Mouse (Mus musculus) hindbrain, embryonic 13.5 days (tissue): Measurements from ENCODE around the gene Rhox4a. TPM values are rescaled to one million over a fixed set of nuclear protein-coding genes. Genes with fewer than 3 reads are reported as not detected.
"Not testable (repeated sequence)": the region's sequence is repeated elsewhere in the genome, so short reads cannot be mapped to it uniquely, and the experiment has no call there.

Source experiments
- ATAC-seq: fragments of 200-750 bp; cut with Nextera tagmentation; 2 replicates; pipeline ENCODE4 v1.8.0; 2017; ENCODE audit warnings: moderate TSS enrichment; ENCODE audit not compliant: low FRiP score
- H3K27ac ChIP-seq: fragments of 300-500 bp; sonication (generic); 2 replicates; pipeline ENCODE4 v1.5.1; 2015; ENCODE audit warnings: inconsistent platforms, mild to moderate bottlenecking, moderate library complexity
- H3K27me3 ChIP-seq: fragments of 300-500 bp; sonication (generic); 2 replicates; pipeline ENCODE4 v1.6.1; 2015; ENCODE audit warnings: mild to moderate bottlenecking, inconsistent platforms
- H3K36me3 ChIP-seq: fragments of 300-500 bp; sonication (generic); 2 replicates; pipeline ENCODE4 v1.6.1; 2015; ENCODE audit warnings: mild to moderate bottlenecking, inconsistent platforms
- H3K4me1 ChIP-seq: fragments of 300-500 bp; sonication (generic); replicated peaks from 2 replicates; pipeline ENCODE4 v1.6.1; 2015; ENCODE audit warnings: inconsistent platforms
- H3K4me2 ChIP-seq: fragments of 300-500 bp; sonication (generic); 2 replicates; pipeline ENCODE4 v1.6.1; 2015; ENCODE audit warnings: inconsistent platforms, mild to moderate bottlenecking, moderate library complexity
- H3K4me3 ChIP-seq: fragments of 300-500 bp; sonication (generic); 2 replicates; pipeline ENCODE4 v1.5.1; 2015; ENCODE audit warnings: mild to moderate bottlenecking, inconsistent platforms
- H3K9ac ChIP-seq: fragments of 300-500 bp; sonication (generic); 2 replicates; pipeline ENCODE4 v1.6.1; 2015; ENCODE audit warnings: mild to moderate bottlenecking, inconsistent platforms
- H3K9me3 ChIP-seq: fragments of 300-500 bp; sonication (generic); 2 replicates; pipeline ENCODE4 v1.6.1; 2016; ENCODE audit warnings: inconsistent platforms
- WGBS: fragments of 180-500 bp; shearing (Covaris S2); methylation state at CpG from one replicate; pipeline ENCODE4 v1.1.7; 2015; 5-methylcytosine and 5-hydroxymethylcytosine counted together
- polyA plus RNA-seq: library from polyadenylated mRNA; unstranded; fragments of >200 nt; fragmentation: Nextera tagmentation; extraction: Ambion mirVana; gene quantifications from 2 replicates; pipeline ENCODE4 v1.2.1, GENCODE M21; 2015

Rhox4a gene
- polyA plus RNA-seq: not detected in 2 replicates

DNA sequence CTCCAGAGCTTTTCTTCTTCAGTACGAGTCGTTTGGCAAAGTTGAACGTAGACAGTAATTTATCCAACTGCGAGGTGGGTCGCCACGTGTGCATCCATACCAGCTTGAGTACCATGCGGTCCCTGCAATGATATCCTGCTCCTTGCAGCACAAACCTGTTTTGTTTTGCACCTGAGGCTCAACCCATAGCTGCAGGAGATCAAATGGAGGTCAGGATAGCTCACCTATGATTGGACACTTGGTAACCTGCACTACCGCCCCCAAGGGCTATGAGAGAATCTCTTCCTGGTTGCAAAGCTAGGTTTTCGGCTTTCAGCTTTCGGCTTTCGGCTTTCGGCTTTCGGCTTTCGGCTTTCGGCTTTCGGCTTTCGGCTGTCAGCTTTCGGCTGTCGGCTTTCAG is at the start of gene Rhox4a:
TSS of gene Rhox4a (plus strand) at position 301 of the 400 bp plus-strand sequence.
- not testable (repeated sequence) for H3K9me3 ChIP-seq, H3K27ac ChIP-seq, H3K4me3 ChIP-seq, H3K36me3 ChIP-seq, ATAC-seq, H3K4me2 ChIP-seq, H3K4me1 ChIP-seq, H3K9ac ChIP-seq, H3K27me3 ChIP-seq
- 97% methylated on average over 9 of the region's 19 CpGs for WGBS

DNA sequence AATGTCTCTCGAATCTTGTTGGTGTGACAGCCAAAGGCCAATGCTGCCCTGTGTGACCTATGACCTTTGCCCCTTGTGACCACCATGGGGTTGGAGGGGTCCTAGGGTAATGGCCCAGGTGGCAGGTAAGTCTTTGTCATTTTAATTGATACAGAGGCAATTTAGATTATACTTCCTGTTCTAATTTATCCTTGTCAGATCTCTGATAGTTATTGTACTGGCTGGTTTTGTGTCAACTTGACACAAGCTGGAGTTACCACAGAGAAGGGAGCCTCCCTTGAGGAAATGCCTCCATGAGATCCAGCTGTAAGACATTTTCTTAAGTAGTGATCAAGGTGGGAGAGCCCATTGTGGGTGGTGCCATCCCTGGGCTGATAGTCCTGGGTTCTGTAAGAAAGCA is 43.0 kb upstream of the Rhox4a start, which contains the start of gene Rhox1:
TSS of gene Rhox1 (minus strand) at position 101 of the 400 bp plus-strand sequence.
- not testable (repeated sequence) for H3K36me3 ChIP-seq, H3K27ac ChIP-seq, H3K4me1 ChIP-seq, H3K27me3 ChIP-seq, H3K4me2 ChIP-seq, H3K4me3 ChIP-seq, H3K9me3 ChIP-seq, ATAC-seq, H3K9ac ChIP-seq
- WGBS: 75% methylated on average over 1 of the region's 1 CpGs

GRCm38 (mm10) chrX:37244676-37245075 is 20.5 kb upstream of the Rhox4a start, which contains the start of gene Rhox2a:
TSS of gene Rhox2a (plus strand) at chrX:37244976.
- not testable (repeated sequence) for H3K9me3 ChIP-seq, H3K9ac ChIP-seq, H3K36me3 ChIP-seq, H3K4me1 ChIP-seq, ATAC-seq, H3K27ac ChIP-seq, H3K4me2 ChIP-seq, H3K27me3 ChIP-seq, H3K4me3 ChIP-seq
- 100% methylated on average over 2 of the region's 9 CpGs for WGBS

DNA sequence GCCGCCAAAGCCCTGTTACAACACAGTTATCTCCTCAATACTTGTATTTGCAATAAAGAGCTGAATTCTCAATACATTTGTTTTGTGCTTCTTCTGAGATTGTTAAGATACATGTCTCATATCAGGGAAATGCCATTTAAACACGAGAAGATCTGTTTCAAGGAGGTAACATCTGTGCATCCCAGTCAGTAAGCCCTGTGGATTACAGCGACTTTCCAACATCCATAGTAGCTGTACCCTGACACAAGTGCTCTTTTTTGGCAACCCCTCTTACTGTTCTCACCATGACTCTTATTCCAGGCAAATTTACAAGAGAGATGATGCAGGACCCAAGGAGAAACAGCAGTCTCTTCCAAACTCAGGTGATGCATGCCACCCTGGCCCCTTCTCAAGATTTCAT is 15.5 kb upstream of the Rhox4a start, which contains the start of gene Rhox3a:
TSS of gene Rhox3a (plus strand) at position 301 of the 400 bp plus-strand sequence.
- not testable (repeated sequence) for H3K36me3 ChIP-seq, H3K4me1 ChIP-seq, H3K9ac ChIP-seq, H3K27me3 ChIP-seq, H3K9me3 ChIP-seq, H3K27ac ChIP-seq, H3K4me2 ChIP-seq, ATAC-seq, H3K4me3 ChIP-seq
- WGBS: 78% methylated on average over 1 of the region's 3 CpGs

Other genes starting within 250 kb of the Rhox4a start
- gene Sowahd, start 216.5 kb upstream of the Rhox4a start, polyA plus RNA-seq: 0.10 TPM in 1 of 2 replicates, not detected in the other
- 349 and 381 TPM in 2 replicates for gene Rpl39, start 179.9 kb upstream of the Rhox4a start, polyA plus RNA-seq
- 33.6 and 36.2 TPM in 2 replicates for gene Upf3b, start 155.0 kb upstream of the Rhox4a start, polyA plus RNA-seq
- 24.2 and 25.0 TPM in 2 replicates for gene Nkap, start 138.5 kb upstream of the Rhox4a start, polyA plus RNA-seq
- gene Akap14, start 96.5 kb upstream of the Rhox4a start, polyA plus RNA-seq: 0.28 and 0.30 TPM in 2 replicates
- gene Ndufa1, start 74.2 kb upstream of the Rhox4a start, polyA plus RNA-seq: 683 and 716 TPM in 2 replicates
- gene Rnf113a1, start 74.1 kb upstream of the Rhox4a start, polyA plus RNA-seq: 18.6 and 20.0 TPM in 2 replicates
- not detected in 2 replicates for gene Gm9, start 54.3 kb upstream of the Rhox4a start, polyA plus RNA-seq
- gene Rhox1, start 43.1 kb upstream of the Rhox4a start, polyA plus RNA-seq: not detected in 2 replicates
- gene Rhox2a, start 20.4 kb upstream of the Rhox4a start, polyA plus RNA-seq: 0.32 TPM in 1 of 2 replicates, not detected in the other
- gene Rhox3a, start 15.4 kb upstream of the Rhox4a start, polyA plus RNA-seq: not detected in 2 replicates
- gene Rhox3a2, start 114.7 kb downstream of the Rhox4a start, polyA plus RNA-seq: not detected in 2 replicates
- gene Rhox4a2, start 125.5 kb downstream of the Rhox4a start, polyA plus RNA-seq: not detected in 2 replicates
- gene Rhox2b, start 146.7 kb downstream of the Rhox4a start, polyA plus RNA-seq: not detected in 2 replicates
- gene Rhox4b, start 167.2 kb downstream of the Rhox4a start, polyA plus RNA-seq: not detected in 2 replicates
- gene Rhox2c, start 188.3 kb downstream of the Rhox4a start, polyA plus RNA-seq: 0.94 TPM in 1 of 2 replicates, not detected in the other
- not detected in 2 replicates for gene Rhox3c, start 193.2 kb downstream of the Rhox4a start, polyA plus RNA-seq
- not detected in 2 replicates for gene Rhox4c, start 215.0 kb downstream of the Rhox4a start, polyA plus RNA-seq
- gene Rhox2d, start 228.1 kb downstream of the Rhox4a start, polyA plus RNA-seq: not detected in 2 replicates
- not detected in 2 replicates for gene Rhox4d, start 249.0 kb downstream of the Rhox4a start, polyA plus RNA-seq